Mouse (Mus musculus): ENCODE results near the gene BC052040.

The BC052040 gene

GRCm38 (mm10) chr2:115769597-115770305, 188.2 kb downstream of the BC052040 start:
- DNase-seq (ENCODE audit: low read depth): no peak

- no peak for DNase-seq (ENCODE audit: low read depth)
Observed at GRCm38 (mm10) chr2:115772709-115773108, 191.2 kb downstream of the BC052040 start.

GRCm38 (mm10) chr2:115774153-115774908, 192.8 kb downstream of the BC052040 start:
- DNase-seq (ENCODE audit: low read depth): no peak

GRCm38 (mm10) chr2:115775488-115776217, 194.1 kb downstream of the BC052040 start:
- no peak for DNase-seq (ENCODE audit: low read depth)

- no peak for DNase-seq (ENCODE audit: low read depth)
Observed at GRCm38 (mm10) chr2:115776924-115777860, 195.7 kb downstream of the BC052040 start.

GRCm38 (mm10) chr2:115780546-115781011, 199.1 kb downstream of the BC052040 start:
- DNase-seq (ENCODE audit: low read depth): no peak

GRCm38 (mm10) chr2:115785687-115786086, 204.2 kb downstream of the BC052040 start:
- DNase-seq (ENCODE audit: low read depth): no peak

GRCm38 (mm10) chr2:115798839-115799238, 217.3 kb downstream of the BC052040 start:
- DNase-seq (ENCODE audit: low read depth): no peak

GRCm38 (mm10) chr2:115808376-115808775, 226.9 kb downstream of the BC052040 start:
- no peak for DNase-seq (ENCODE audit: low read depth)

GRCm38 (mm10) chr2:115813316-115813715, 231.8 kb downstream of the BC052040 start:
- no peak for DNase-seq (ENCODE audit: low read depth)

- DNase-seq (ENCODE audit: low read depth): no peak
Observed at GRCm38 (mm10) chr2:115813721-115814120, 232.2 kb downstream of the BC052040 start.

- no peak for DNase-seq (ENCODE audit: low read depth)
Observed at GRCm38 (mm10) chr2:115817959-115818358, 236.4 kb downstream of the BC052040 start.

- DNase-seq (ENCODE audit: low read depth): no peak
Observed at GRCm38 (mm10) chr2:115822361-115822760, 240.8 kb downstream of the BC052040 start.

Measured in 416B (cell line).